Mouse (Mus musculus) lung, postnatal 0 days (tissue): ENCODE measurements around the gene Gspt1.

Source experiments
- CTCF ChIP-seq: IDR thresholded peaks from 2 replicates; pipeline ENCODE4 v1.5.1; 2016; ENCODE audit warnings: antibody characterized with exemption, mild to moderate bottlenecking
- EP300 ChIP-seq: IDR thresholded peaks from 2 replicates; pipeline ENCODE4 v1.6.1; 2016; ENCODE audit warnings: antibody characterized with exemption, mild to moderate bottlenecking, control low read depth

- TF ChIP-seq EP300 (no peak), CTCF (no peak)
These were observed 31.8 kb upstream of the Gspt1 start for GRCm38 (mm10) chr16:11285949-11286348.
